Comparison of ENCODE assay signal across 19 mouse cellular contexts in genomic region chr2:103681149-103681548, GRCm38 (mm10).
DNase-seq lines count a peak whose midpoint lies in the region; ATAC-seq lines count a peak whose summit lies in the region.
"Had no signal": no experiment of that assay in that cellular context is flagged by ENCODE, and none has a peak within 500 bp of the region (broad histone marks: within the 10 kb centered on the region; RNA-seq: fewer than 3 reads in every experiment).

No protein-coding gene starts in this region.

- peak; percentile 33 to 55 for DNase-seq in cerebellum, postnatal 14 days
- no peak for DNase-seq in cerebellum, adult 9-11 months
- DNase-seq in gastrocnemius, postnatal 25 days = peak; percentile 46
- DNase-seq in gastrocnemius, postnatal 14 days = no peak
- peak; percentile 24 for DNase-seq in thymus, postnatal 0 days (ENCODE audit: low spot score)
- no peak for DNase-seq in thymus, adult 18-20 months
- DNase-seq: adrenal gland, postnatal 14 days; cerebellum, adult 11-12 months; heart, adult 18-20 months; kidney, adult 11 months; kidney, postnatal 14 days; layer of hippocampus, adult 9-11 months; lung, embryonic 14.5 days; lung, postnatal 14 days; midbrain, embryonic 14.5 days; right cerebral cortex, postnatal 25 days had no signal

- ATAC-seq in monocyte, adult 5-6 weeks (replicated peaks; ENCODE audit: insufficient number of reproducible peaks, low FRiP score, low TSS enrichment, poor library complexity, severe bottlenecking) = no peak
- ATAC-seq: forebrain, embryonic 13.5 days; inflammation-experienced regulatory T-cells, adult 6 months had no signal

- intact Hi-C loops in gastrocnemius, postnatal 14 days (cut with DNase I; ENCODE audit: low total_unique reads) = no loop called here

Comparison
In these comparisons a context has a peak if more than half of its experiments do, and no peak if none do; other contexts are left out.
1. DNase-seq: peak in cerebellum, postnatal 14 days (2 of 2), gastrocnemius, postnatal 25 days (single experiment) and thymus, postnatal 0 days (single experiment); none in cerebellum, adult 9-11 months (single experiment), gastrocnemius, postnatal 14 days (single experiment) and thymus, adult 18-20 months (0 of 2).